ENCODE assay signal across 9 mouse cellular contexts in the genomic region with DNA sequence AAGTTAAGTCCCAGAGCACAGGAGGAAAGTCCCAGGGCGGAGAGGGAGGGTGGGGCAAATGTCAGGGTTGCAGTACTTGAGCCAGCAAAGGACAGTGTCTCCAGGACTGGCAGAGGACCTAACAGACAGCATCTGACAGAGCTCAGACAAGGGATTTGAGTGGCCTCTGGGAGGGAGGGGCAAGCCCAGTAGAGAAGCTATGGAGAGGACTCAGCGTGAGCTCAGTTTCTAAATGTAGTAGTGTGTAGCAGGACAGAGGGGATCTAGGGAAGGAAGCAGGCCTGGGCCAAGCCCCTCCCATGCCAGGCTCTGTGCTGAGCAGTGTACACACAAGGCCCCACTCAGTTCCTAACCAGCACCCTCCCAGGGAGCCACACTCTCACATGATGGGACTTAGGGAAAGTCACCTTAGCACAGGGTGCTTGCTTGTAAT.
A peak's percentile ranks its signal among the peaks of the same experiment; 100 is the strongest.
DNase-seq lines count a peak whose midpoint lies in the region; ATAC-seq and TF ChIP-seq lines count a peak whose summit lies in the region.
"Had no signal": no experiment of that assay in that cellular context is flagged by ENCODE, and none has a peak within 500 bp of the region (broad histone marks: within the 10 kb centered on the region; RNA-seq: fewer than 3 reads in every experiment).

No protein-coding gene starts in this region.

- H3K4me2 ChIP-seq in heart, embryonic 12.5 days = no peak overlapping the region
- H3K4me2 ChIP-seq in lung, embryonic 14.5 days = no peak overlapping the region

- peak; percentile 24 for DNase-seq in adrenal gland, adult 8-10 months
- peak; percentile 14 for DNase-seq in c-Kit-positive CD71-positive TER-119-positive erythroid progenitor cells, embryonic 14.5 days (ENCODE audit: low spot score)
- peak; percentile 23 for DNase-seq in lung, embryonic 14.5 days
- DNase-seq in urinary bladder, adult 2 months (ENCODE audit: low spot score) = no peak
- DNase-seq: cerebellum, postnatal 10 days had no signal

- no peaks in the 10 kb centered on the region for H3K36me3 ChIP-seq in heart, embryonic 12.5 days
- H3K36me3 ChIP-seq in lung, embryonic 14.5 days (ENCODE audit: insufficient read depth) = no peaks in the 10 kb centered on the region

- no peak overlapping the region for H3K4me3 ChIP-seq in heart, embryonic 12.5 days
- H3K4me3 ChIP-seq in lung, embryonic 14.5 days (ENCODE audit: low read depth, low read length) = no peak overlapping the region

- no peaks in the 10 kb centered on the region for H3K9me3 ChIP-seq in heart, embryonic 12.5 days (replicated peaks)
- no peaks in the 10 kb centered on the region for H3K9me3 ChIP-seq in lung, embryonic 14.5 days (ENCODE audit: low read depth, low read length)

- peak; percentile 81 for ATAC-seq in heart, embryonic 12.5 days (ENCODE audit: insufficient number of reproducible peaks, low FRiP score)
- peak; percentile 64; the same call in 1 of the 2 replicates for ATAC-seq in lung, embryonic 14.5 days (ENCODE audit: insufficient read depth)
- ATAC-seq in inflammation-experienced regulatory T-cells, adult 6 months = no peak
- no peak for ATAC-seq in CD4-positive, CD25-positive, alpha-beta regulatory T cell, adult 4 months
- ATAC-seq in erythroid progenitor cell, adult 5-6 weeks (replicated peaks; ENCODE audit: low FRiP score, poor library complexity, severe bottlenecking) = no peak

- no peak overlapping the region for H3K9ac ChIP-seq in heart, embryonic 12.5 days
- no peak overlapping the region; the same call in 1 of the 2 replicates for H3K9ac ChIP-seq in lung, embryonic 14.5 days

- H3K4me1 ChIP-seq in heart, embryonic 12.5 days (replicated peaks) = peaks cover 28% of the 10 kb centered on the region
- no peaks in the 10 kb centered on the region for H3K4me1 ChIP-seq in lung, embryonic 14.5 days (ENCODE audit: insufficient read depth)

- 33% methylated on average over 2 of the region's 2 CpGs for WGBS in heart, embryonic 12.5 days
- 46% methylated on average over 2 of the region's 2 CpGs for WGBS in lung, embryonic 14.5 days

- no peaks in the 10 kb centered on the region for H3K27me3 ChIP-seq in heart, embryonic 12.5 days (replicated peaks)
- no peaks in the 10 kb centered on the region for H3K27me3 ChIP-seq in lung, embryonic 14.5 days (ENCODE audit: insufficient read depth, low read length)

- peak overlapping the region; percentile 68 for H3K27ac ChIP-seq in heart, embryonic 12.5 days (ENCODE audit: poor library complexity, severe bottlenecking)
- no peak overlapping the region for H3K27ac ChIP-seq in lung, embryonic 14.5 days (ENCODE audit: low read depth)

- no peak for TF ChIP-seq CTCF in lung, embryonic 14.5 days (IDR thresholded peaks at IDR 0.05; ENCODE audit: low read depth)

Comparison
In these comparisons a context has a peak if more than half of its experiments do, and no peak if none do; other contexts are left out.
1. ATAC-seq: peak in heart, embryonic 12.5 days (single experiment) and lung, embryonic 14.5 days (single experiment); none in inflammation-experienced regulatory T-cells, adult 6 months (single experiment), CD4-positive, CD25-positive, alpha-beta regulatory T cell, adult 4 months (single experiment) and erythroid progenitor cell, adult 5-6 weeks (single experiment).